Mouse (Mus musculus): ENCODE data around the gene Vmn1r196.
"Not testable (repeated sequence)": the region's sequence is repeated elsewhere in the genome, so short reads cannot be mapped to it uniquely, and the experiment has no call there.

Gene Vmn1r196

GRCm38 (mm10) chr13:22289620-22290019, at the start of gene Vmn1r196:
TSS of gene Vmn1r196 (plus strand) at chr13:22289920.
- DNase-seq (ENCODE audit: low read depth): no peak

DNA sequence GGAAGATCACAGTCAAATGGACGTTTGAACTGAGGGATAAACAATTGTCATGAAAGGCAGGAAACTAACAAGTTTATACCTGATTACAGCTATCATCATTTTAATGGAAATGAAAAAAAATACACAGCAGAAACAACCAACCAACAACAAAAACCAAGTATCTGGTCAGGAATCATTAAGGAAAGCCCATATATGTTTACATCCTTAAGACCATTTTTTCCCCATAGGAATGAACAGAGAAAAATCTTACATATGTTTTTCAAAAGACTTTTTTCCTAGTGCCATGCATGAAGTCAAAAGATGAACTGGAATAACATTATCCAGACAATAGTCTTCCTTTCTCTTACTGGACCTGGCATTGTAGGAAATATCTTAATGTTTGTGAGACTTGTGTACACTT, 45.8 kb upstream of the Vmn1r196 start, which contains the start of gene Vmn1r194:
Vmn1r194 (plus strand) TSS at position 301 of the 400 bp plus-strand sequence.
- DNase-seq (ENCODE audit: low read depth): no peak

- DNase-seq (ENCODE audit: low read depth): not testable (repeated sequence)
These were observed 19.5 kb upstream of the Vmn1r196 start, which contains the start of gene Vmn1r195 for GRCm38 (mm10) chr13:22270222-22270621. TSS of gene Vmn1r195 (plus strand) at chr13:22270522.

DNA sequence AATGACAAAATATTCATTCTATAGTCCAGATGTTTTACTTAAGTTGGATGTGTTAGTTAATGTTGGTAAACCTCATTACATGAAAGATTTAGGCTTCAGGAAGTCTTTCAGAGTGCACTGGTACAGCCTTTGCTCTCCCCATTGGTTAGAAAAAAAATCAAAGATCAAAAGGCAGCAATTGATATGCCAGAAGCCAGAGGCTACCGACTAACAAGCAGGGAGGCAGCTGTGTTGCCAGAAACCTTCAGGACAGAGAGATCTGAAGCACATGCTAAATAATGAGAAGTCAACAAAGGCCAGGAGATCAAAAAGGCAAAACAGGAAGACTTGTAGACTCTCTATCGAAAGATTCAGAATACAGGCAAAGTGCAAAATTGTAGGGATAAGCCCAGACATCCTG, 18.0 kb upstream of the Vmn1r196 start:
- no peak for DNase-seq (ENCODE audit: low read depth)

GRCm38 (mm10) chr13:22284578-22284977, 5.1 kb upstream of the Vmn1r196 start:
- no peak for DNase-seq (ENCODE audit: low read depth)

- DNase-seq (ENCODE audit: low read depth): not testable (repeated sequence)
These were observed 18.4 kb downstream of the Vmn1r196 start for GRCm38 (mm10) chr13:22308075-22308474.

DNA sequence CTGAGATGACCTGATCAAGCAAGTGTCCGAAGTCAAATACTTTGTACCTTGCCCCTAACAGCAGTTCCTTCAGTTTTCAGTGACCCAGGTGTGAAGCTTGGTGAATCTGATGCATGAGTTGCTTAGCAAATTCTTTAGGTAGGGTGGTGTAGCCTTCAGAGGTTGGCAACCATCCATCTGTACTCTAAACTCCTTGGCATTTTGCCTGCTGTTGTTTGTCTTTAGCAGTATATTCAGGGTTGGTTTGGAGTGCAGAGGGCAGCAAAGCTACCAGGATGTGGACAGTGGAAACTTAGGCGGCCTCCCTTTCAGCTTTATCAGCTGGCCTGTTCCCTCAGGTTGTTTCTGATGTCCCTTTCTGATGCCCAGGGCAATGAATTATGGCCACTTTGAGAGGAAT, 25.6 kb downstream of the Vmn1r196 start:
- DNase-seq (ENCODE audit: low read depth): no peak

GRCm38 (mm10) chr13:22317366-22317765, 27.6 kb downstream of the Vmn1r196 start:
- DNase-seq (ENCODE audit: low read depth): no peak

DNA sequence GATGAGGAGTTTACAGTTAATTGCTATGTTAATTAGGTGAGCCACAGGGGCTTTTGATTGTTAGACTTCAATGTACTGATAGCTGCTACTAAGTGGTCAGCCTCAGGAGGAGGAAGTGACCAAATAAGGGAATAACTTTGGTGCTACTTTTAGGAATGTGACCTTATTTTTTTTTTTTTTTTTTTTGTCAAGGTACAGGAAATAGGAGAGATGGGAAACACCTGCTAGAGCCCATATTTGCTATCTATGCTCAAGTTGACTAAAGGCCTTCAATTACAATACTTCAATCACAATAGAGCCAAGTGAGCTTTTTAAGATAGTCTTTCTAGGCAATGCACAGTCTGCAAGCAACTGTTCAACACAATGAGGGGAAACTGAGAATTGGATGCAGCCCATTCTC, 30.4 kb downstream of the Vmn1r196 start:
- no peak for DNase-seq (ENCODE audit: low read depth)

DNA sequence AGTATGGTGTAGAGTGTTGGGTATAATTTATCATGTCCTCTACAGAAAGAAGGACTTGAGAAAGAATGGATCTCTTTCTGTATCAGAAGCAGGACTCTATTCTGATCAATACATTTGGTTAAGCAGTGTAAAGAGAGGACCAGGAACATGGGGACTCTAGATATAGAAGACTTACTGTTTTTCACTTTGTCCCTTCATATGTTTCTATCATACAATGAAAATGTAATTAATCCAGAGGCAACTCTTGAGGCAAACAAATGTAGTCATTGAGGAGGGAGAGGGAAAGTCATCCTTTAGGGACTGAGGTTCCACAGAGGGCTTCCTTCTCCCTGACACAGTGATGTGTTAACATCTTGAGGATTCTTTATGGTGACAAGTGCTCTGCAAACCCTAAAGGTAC, 34.6 kb downstream of the Vmn1r196 start, which contains the start of gene Vmn1r197:
Vmn1r197 (plus strand) TSS at position 301 of the 400 bp plus-strand sequence.
- DNase-seq (ENCODE audit: low read depth): no peak

DNA sequence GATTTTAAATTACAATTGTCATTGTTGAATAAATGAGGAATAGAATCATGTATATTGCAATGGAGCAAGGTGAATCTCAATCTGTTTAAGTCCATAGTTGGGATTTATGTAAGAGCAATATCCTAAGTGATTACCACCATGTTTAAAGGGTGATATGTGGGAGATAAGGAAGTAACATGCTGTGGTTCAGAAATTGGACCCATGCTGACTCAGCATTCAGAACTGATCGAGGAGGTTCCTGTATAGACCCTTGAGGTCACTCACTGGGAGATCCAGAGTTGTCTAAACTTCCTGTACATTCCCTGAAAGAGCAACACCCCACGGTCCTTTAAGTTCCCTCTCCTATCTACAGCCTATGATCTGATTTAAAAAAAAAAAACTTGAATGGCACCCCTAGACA, 43.5 kb downstream of the Vmn1r196 start:
- DNase-seq (ENCODE audit: low read depth): no peak

DNA sequence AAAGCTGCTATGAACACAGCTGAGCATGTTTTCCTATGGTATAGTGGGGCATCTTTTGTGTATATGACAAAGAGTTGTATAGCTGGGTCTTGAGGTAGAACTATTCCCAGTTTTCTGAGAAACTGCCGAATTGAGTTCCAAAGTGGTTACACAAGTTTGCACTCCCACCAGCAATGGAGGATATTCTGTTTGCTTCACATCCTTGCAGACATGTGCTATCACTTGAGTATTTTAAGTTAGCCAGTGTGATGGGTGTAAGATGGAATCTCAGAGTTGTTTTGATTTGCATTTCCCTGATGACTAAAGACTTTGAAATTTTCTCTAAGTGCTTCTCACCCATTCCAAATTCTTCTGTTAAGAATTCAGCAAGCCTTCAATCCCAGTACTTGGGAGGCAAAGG, 45.8 kb downstream of the Vmn1r196 start:
- no peak for DNase-seq (ENCODE audit: low read depth)

Data from naive thymus-derived CD4-positive, alpha-beta T cell, adult 2 months (primary cell).